Mouse (Mus musculus) liver, embryonic 12.5 days (tissue): Measurements from ENCODE around the gene Gpr143. TPM values are rescaled to one million over a fixed set of nuclear protein-coding genes. Genes with fewer than 3 reads are reported as not detected.

Experiments
- ATAC-seq: fragments of 200-750 bp; cut with Nextera tagmentation; 2 replicates; pipeline ENCODE4 v1.8.0; 2017; ENCODE audit warnings: moderate number of reproducible peaks, mild to moderate bottlenecking, moderate library complexity
- H3K27ac ChIP-seq: fragments of 300-500 bp; sonication (generic); 2 replicates; pipeline ENCODE4 v1.5.1; 2016; ENCODE audit warnings: mild to moderate bottlenecking
- H3K27me3 ChIP-seq: fragments of 300-500 bp; sonication (generic); replicated peaks from 2 replicates; pipeline ENCODE4 v1.6.1; 2016; ENCODE audit warnings: mild to moderate bottlenecking, moderate library complexity
- H3K36me3 ChIP-seq: fragments of 300-500 bp; sonication (generic); 2 replicates; pipeline ENCODE4 v1.6.1; 2016; ENCODE audit warnings: mild to moderate bottlenecking, moderate library complexity
- H3K4me1 ChIP-seq: fragments of 300-500 bp; sonication (generic); 2 replicates; pipeline ENCODE4 v1.6.1; 2016
- H3K4me2 ChIP-seq: fragments of 300-500 bp; sonication (generic); 2 replicates; pipeline ENCODE4 v1.6.1; 2016; ENCODE audit warnings: mild to moderate bottlenecking, moderate library complexity
- H3K4me3 ChIP-seq: fragments of 300-500 bp; sonication (generic); 2 replicates; pipeline ENCODE4 v1.5.1; 2016; ENCODE audit warnings: mild to moderate bottlenecking, moderate library complexity
- H3K9ac ChIP-seq: fragments of 300-500 bp; sonication (generic); 2 replicates; pipeline ENCODE4 v1.6.1; 2016; ENCODE audit warnings: mild to moderate bottlenecking, moderate library complexity
- H3K9me3 ChIP-seq: fragments of 300-500 bp; sonication (generic); replicated peaks from 2 replicates; pipeline ENCODE4 v1.6.1; 2016; ENCODE audit warnings: mild to moderate bottlenecking, moderate library complexity
- WGBS: fragments of 180-500 bp; shearing (Covaris S2); methylation state at CpG from one replicate; pipeline ENCODE4 v1.1.7; 2016; ENCODE audit not compliant: insufficient replicate concordance; 5-methylcytosine and 5-hydroxymethylcytosine counted together
- polyA plus RNA-seq: library from polyadenylated mRNA; unstranded; fragments of >200 nt; fragmentation: Nextera tagmentation; extraction: Ambion mirVana; gene quantifications from 2 replicates; pipeline ENCODE4 v1.2.1, GENCODE M21; 2016

The Gpr143 gene
- polyA plus RNA-seq: 0.07 TPM in 1 of 2 replicates, not detected in the other

- ATAC-seq: no peak
- no peaks in the 10 kb centered on the region for H3K9me3 ChIP-seq
- H3K4me2 ChIP-seq: peak within 1 kb of the TSS; percentile 29; the same call in 1 of the 2 replicates
- H3K4me1 ChIP-seq: no peaks in the 10 kb centered on the region
- no peak within 1 kb of the TSS for H3K4me3 ChIP-seq
- 16% methylated on average over 24 of the region's 26 CpGs for WGBS
- no peak within 1 kb of the TSS for H3K27ac ChIP-seq
- peaks cover 16% of the 10 kb centered on the region for H3K27me3 ChIP-seq
- H3K9ac ChIP-seq: no peak within 1 kb of the TSS
- H3K36me3 ChIP-seq: no peaks in the 10 kb centered on the region
Observed at GRCm38 (mm10) chrX:152781720-152782403, at the start of gene Gpr143. Gene Gpr143 (plus strand): TSS chrX:152781921.

GRCm38 (mm10) chrX:152735283-152735682 is 46.4 kb upstream of the Gpr143 start:
- H3K27ac ChIP-seq: no peak overlapping the region
- no peaks in the 10 kb centered on the region for H3K9me3 ChIP-seq
- no peaks in the 10 kb centered on the region for H3K36me3 ChIP-seq
- no peak for ATAC-seq
- no peak overlapping the region for H3K4me3 ChIP-seq
- H3K4me1 ChIP-seq: peaks cover 6% of the 10 kb centered on the region; the same call in 1 of the 2 replicates
- H3K9ac ChIP-seq: no peak overlapping the region
- no peak overlapping the region for H3K4me2 ChIP-seq
- peaks cover 7% of the 10 kb centered on the region; the same call in 1 of the 2 replicates for H3K27me3 ChIP-seq

DNA sequence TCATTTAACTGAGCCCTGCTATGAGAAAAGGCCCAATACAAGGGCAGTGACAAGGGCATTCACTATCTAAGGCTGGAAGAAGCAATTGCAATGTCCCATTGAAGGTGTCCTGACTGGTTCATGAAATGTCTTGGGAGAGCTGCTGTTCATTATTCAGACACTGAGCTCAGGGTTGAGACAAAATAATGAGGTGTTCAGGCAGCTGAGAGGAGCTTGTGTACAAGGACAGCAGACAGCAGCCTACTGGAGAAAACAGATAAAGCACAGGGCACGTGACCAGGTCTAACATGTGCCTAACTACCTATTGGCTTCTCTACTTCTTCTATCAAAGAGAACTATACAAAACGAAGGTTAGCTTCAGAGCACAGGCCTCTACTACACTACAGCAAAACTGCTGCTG is 43.5 kb upstream of the Gpr143 start:
- no peak overlapping the region for H3K27ac ChIP-seq
- WGBS: 25% methylated on average over 2 of the region's 2 CpGs
- H3K4me2 ChIP-seq: no peak overlapping the region
- H3K9me3 ChIP-seq: no peaks in the 10 kb centered on the region
- H3K4me1 ChIP-seq: peaks cover 11% of the 10 kb centered on the region; the same call in 1 of the 2 replicates
- H3K4me3 ChIP-seq: no peak overlapping the region
- no peaks in the 10 kb centered on the region for H3K36me3 ChIP-seq
- ATAC-seq: no peak
- H3K9ac ChIP-seq: no peak overlapping the region
- H3K27me3 ChIP-seq: peaks cover 18% of the 10 kb centered on the region

DNA sequence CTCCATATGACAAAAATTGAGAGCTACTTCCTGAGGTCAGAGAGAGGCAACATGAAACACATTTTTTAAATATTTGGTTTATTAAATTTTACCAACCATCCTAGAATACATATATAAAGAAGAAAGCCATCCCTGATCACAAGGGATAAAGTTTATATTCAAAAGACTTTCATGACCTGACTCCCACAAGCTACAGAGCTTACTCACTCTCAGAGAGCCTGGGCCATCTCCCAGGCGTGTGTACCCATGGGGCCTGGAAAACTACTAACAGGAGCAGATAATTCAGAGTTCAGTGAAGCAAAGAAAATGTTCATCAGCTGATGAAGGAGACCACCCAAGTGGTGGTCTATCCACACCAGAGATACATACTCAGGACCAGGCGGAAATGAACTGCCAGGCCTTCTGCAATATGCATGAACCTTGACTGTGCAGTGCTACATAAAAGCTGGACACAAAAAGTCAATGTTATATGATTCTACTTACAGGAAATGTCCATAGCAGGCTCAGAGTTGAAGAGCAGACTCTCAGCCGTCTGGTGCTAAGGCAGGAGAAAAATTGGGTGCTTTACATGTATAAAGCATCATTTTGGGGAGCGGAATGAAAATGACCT is 42.9 kb upstream of the Gpr143 start:
- H3K27me3 ChIP-seq: peaks cover 20% of the 10 kb centered on the region
- no peaks in the 10 kb centered on the region for H3K9me3 ChIP-seq
- 59% methylated on average over 4 of the region's 4 CpGs for WGBS
- no peak overlapping the region for H3K27ac ChIP-seq
- no peak overlapping the region for H3K4me3 ChIP-seq
- no peaks in the 10 kb centered on the region for H3K36me3 ChIP-seq
- no peak overlapping the region for H3K9ac ChIP-seq
- no peak overlapping the region for H3K4me2 ChIP-seq
- ATAC-seq: no peak
- H3K4me1 ChIP-seq: peaks cover 11% of the 10 kb centered on the region; the same call in 1 of the 2 replicates

DNA sequence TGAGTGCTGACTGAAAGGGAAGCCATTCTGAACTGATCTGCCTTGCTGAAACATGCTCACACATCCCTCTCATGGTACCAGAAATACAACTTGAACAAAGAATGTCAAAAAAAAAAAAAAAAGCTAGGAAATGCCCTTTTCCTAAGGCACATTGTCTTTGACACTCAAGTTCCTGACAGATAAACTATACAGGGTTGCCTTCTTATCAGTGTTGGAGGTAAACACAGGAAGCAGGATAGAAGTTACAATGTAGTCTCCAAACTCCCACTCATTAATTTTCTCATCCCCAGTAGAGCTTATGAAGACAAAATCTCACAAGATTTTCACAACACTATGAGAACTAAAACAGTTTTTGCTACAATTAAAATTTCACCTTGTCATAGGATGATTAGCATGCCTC is 38.1 kb upstream of the Gpr143 start:
- Histone ChIP-seq H3K36me3 (no peaks in the 10 kb centered on the region), H3K27me3 (peaks cover 18% of the 10 kb centered on the region), H3K27ac (no peak overlapping the region), H3K9me3 (no peaks in the 10 kb centered on the region), H3K4me2 (no peak overlapping the region), H3K4me1 (0 out of 2 replicates have a peak, but pooled peaks cover 4% of the 10 kb centered on the region), H3K4me3 (no peak overlapping the region), H3K9ac (no peak overlapping the region)
- no peak for ATAC-seq

- no peaks in the 10 kb centered on the region for H3K9me3 ChIP-seq
- H3K27me3 ChIP-seq: peaks cover 12% of the 10 kb centered on the region
- no peak overlapping the region for H3K9ac ChIP-seq
- WGBS: 78% methylated on average over 2 of the region's 2 CpGs
- no peak overlapping the region for H3K4me2 ChIP-seq
- no peak overlapping the region for H3K4me3 ChIP-seq
- H3K4me1 ChIP-seq: 0 out of 2 replicates have a peak, but pooled peaks cover 2% of the 10 kb centered on the region
- no peaks in the 10 kb centered on the region for H3K36me3 ChIP-seq
- no peak overlapping the region for H3K27ac ChIP-seq
- ATAC-seq: no peak
Observed at GRCm38 (mm10) chrX:152745925-152746324, 35.8 kb upstream of the Gpr143 start.

- H3K9ac ChIP-seq: no peak overlapping the region
- 78% methylated on average over 1 of the region's 1 CpGs for whole genome bisulfite sequencing
- no peak overlapping the region for H3K27ac ChIP-seq
- no peaks in the 10 kb centered on the region for H3K27me3 ChIP-seq
- H3K36me3 ChIP-seq: no peaks in the 10 kb centered on the region
- H3K4me2 ChIP-seq: no peak overlapping the region
- no peaks in the 10 kb centered on the region for H3K9me3 ChIP-seq
- ATAC-seq: no peak
- no peaks in the 10 kb centered on the region for H3K4me1 ChIP-seq
- no peak overlapping the region for H3K4me3 ChIP-seq
Observed at GRCm38 (mm10) chrX:152755819-152756218, 25.9 kb upstream of the Gpr143 start.

GRCm38 (mm10) chrX:152756293-152756692 is 25.4 kb upstream of the Gpr143 start:
- WGBS: 73% methylated on average over 5 of the region's 5 CpGs
- Histone ChIP-seq H3K4me1 (no peaks in the 10 kb centered on the region), H3K9ac (no peak overlapping the region), H3K9me3 (no peaks in the 10 kb centered on the region), H3K4me3 (no peak overlapping the region), H3K4me2 (no peak overlapping the region), H3K36me3 (no peaks in the 10 kb centered on the region), H3K27me3 (no peaks in the 10 kb centered on the region), H3K27ac (no peak overlapping the region)
- no peak for ATAC-seq

GRCm38 (mm10) chrX:152762437-152762836 is 19.3 kb upstream of the Gpr143 start:
- Histone ChIP-seq H3K9ac (no peak overlapping the region), H3K4me1 (no peaks in the 10 kb centered on the region), H3K36me3 (no peaks in the 10 kb centered on the region), H3K4me3 (no peak overlapping the region), H3K27me3 (no peaks in the 10 kb centered on the region; the same call in 1 of the 2 replicates), H3K27ac (no peak overlapping the region), H3K4me2 (no peak overlapping the region), H3K9me3 (no peaks in the 10 kb centered on the region)
- 51% methylated on average over 2 of the region's 2 CpGs for WGBS
- ATAC-seq: no peak

GRCm38 (mm10) chrX:152762855-152763254 is 18.9 kb upstream of the Gpr143 start:
- no peak overlapping the region for H3K9ac ChIP-seq
- no peak overlapping the region for H3K4me2 ChIP-seq
- H3K4me1 ChIP-seq: no peaks in the 10 kb centered on the region
- H3K4me3 ChIP-seq: no peak overlapping the region
- WGBS: 59% methylated on average over 2 of the region's 2 CpGs
- no peaks in the 10 kb centered on the region; the same call in 1 of the 2 replicates for H3K27me3 ChIP-seq
- no peaks in the 10 kb centered on the region for H3K9me3 ChIP-seq
- no peak overlapping the region for H3K27ac ChIP-seq
- no peak for ATAC-seq
- no peaks in the 10 kb centered on the region for H3K36me3 ChIP-seq

DNA sequence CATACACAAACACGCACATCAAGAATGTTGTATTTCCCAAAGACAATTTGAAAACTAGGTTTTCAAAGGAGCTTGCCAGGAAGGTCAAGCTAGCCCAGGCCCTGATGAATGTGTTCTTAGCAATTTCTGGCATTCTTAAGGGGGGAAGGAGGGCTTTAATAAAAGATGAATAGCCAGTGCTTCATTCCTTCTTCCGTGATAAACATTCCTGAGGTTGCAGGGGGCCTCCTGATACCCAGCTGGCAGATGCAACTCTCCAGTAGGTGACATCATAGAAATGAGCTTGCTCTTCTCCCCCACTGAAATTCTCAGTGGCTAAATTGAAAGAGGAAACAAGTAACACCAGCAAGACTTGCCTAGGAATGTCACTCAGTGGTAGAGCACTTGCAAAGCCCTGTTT is 17.6 kb upstream of the Gpr143 start:
- Histone ChIP-seq H3K4me2 (no peak overlapping the region), H3K9ac (no peak overlapping the region), H3K9me3 (no peaks in the 10 kb centered on the region), H3K27ac (no peak overlapping the region), H3K36me3 (no peaks in the 10 kb centered on the region), H3K4me3 (no peak overlapping the region), H3K27me3 (peaks cover 7% of the 10 kb centered on the region), H3K4me1 (no peaks in the 10 kb centered on the region)
- ATAC-seq: no peak
- WGBS: 51% methylated on average over 2 of the region's 2 CpGs

DNA sequence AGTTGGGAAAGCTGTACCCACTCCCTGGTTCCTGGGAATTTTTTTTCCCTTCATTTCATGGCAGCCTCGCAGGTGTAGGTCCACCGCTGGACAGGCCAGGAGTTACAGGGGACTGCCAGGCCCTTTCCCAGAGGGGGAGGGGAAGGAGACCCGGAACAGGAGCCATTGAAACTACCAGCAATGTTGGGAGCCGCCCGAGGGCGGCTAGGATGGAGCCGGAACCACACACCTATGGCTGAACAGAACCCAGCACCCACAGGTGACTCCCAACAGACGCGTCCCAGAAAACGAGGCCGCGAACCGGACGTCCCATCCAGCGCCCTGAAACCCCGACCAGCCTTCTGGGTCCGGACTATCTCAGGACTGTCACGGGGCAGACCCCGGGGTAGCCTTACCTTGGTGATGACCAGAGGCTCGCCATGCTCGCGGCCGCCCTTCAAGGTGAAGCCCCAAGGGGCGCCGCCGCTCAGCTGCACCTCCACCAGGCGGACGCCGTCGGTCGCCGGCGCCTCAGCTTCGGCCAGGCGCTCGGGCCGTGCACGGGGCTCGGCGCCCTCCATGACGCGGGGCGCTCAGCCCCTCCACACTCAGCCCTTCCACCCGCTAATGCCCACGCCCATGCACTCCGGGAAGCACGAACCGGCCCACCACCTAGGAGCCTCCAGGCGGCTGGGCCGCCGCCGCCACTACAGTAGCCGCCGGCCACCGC is 12.7 kb upstream of the Gpr143 start, which contains the start of gene Shroom2:
Shroom2 (minus strand) TSS at position 575 of the 709 bp plus-strand sequence.
- peak within 1 kb of the TSS; percentile 27; the same call in 1 of the 2 replicates for H3K9ac ChIP-seq
- 10% methylated on average over 53 of the region's 55 CpGs for WGBS
- peak; percentile 65 for ATAC-seq

More for the DNA sequence above, 12.7 kb upstream of the Gpr143 start, which contains the start of gene Shroom2:
- peaks cover 31% of the 10 kb centered on the region for H3K27me3 ChIP-seq
- H3K9me3 ChIP-seq: no peaks in the 10 kb centered on the region
- H3K4me2 ChIP-seq: peak within 1 kb of the TSS; percentile 70
- no peaks in the 10 kb centered on the region for H3K4me1 ChIP-seq
- peak within 1 kb of the TSS; percentile 56 for H3K4me3 ChIP-seq
- H3K27ac ChIP-seq: peak within 1 kb of the TSS; percentile 10; the same call in 1 of the 2 replicates
- no peaks in the 10 kb centered on the region for H3K36me3 ChIP-seq
